Mouse (Mus musculus): Measurements from ENCODE around the gene Olfr212. TPM values are rescaled to one million over a fixed set of nuclear protein-coding genes. Genes with fewer than 3 reads are reported as not detected.
"Not testable (repeated sequence)": the region's sequence is repeated elsewhere in the genome, so short reads cannot be mapped to it uniquely, and the experiment has no call there.

Olfr212 gene
- polyA plus RNA-seq, 1 experiment from 2014 or later = not detected

- H3K36me3 ChIP-seq (replicated peaks) = no peaks in the 10 kb centered on the region
- no peaks in the 10 kb centered on the region for H3K9me3 ChIP-seq (replicated peaks)
- no peak within 1 kb of the TSS for H3K27ac ChIP-seq (replicated peaks)
- 41% methylated on average over 1 of the region's 1 CpGs for WGBS (ENCODE audit: insufficient replicate concordance)
- no peak within 1 kb of the TSS for H3K9ac ChIP-seq
- no peaks in the 10 kb centered on the region for H3K4me1 ChIP-seq (replicated peaks)
- H3K4me3 ChIP-seq (replicated peaks) = no peak within 1 kb of the TSS
- H3K4me2 ChIP-seq = no peak within 1 kb of the TSS
- H3K27me3 ChIP-seq = no peaks in the 10 kb centered on the region
- no peak for ATAC-seq (ENCODE audit: insufficient read depth)
These were observed 31.8 kb downstream of the Olfr212 start, which contains the start of gene Olfr213 for GRCm38 (mm10) chr6:116538156-116538555. Gene Olfr213 (plus strand): TSS chr6:116538456.

- H3K4me3 ChIP-seq (replicated peaks) = no peak overlapping the region
- no peak overlapping the region for H3K27ac ChIP-seq (replicated peaks)
- H3K4me1 ChIP-seq (replicated peaks) = no peaks in the 10 kb centered on the region
- no peak for ATAC-seq (ENCODE audit: insufficient read depth)
- no peak overlapping the region for H3K9ac ChIP-seq
- no peaks in the 10 kb centered on the region for H3K36me3 ChIP-seq (replicated peaks)
- 35% methylated on average over 2 of the region's 2 CpGs for WGBS (ENCODE audit: insufficient replicate concordance)
- H3K9me3 ChIP-seq (replicated peaks) = no peaks in the 10 kb centered on the region
- no peaks in the 10 kb centered on the region for H3K27me3 ChIP-seq
- no peak overlapping the region for H3K4me2 ChIP-seq
These were observed 36.2 kb downstream of the Olfr212 start for GRCm38 (mm10) chr6:116542500-116542899.

GRCm38 (mm10) chr6:116550841-116551240 is 44.5 kb downstream of the Olfr212 start, which contains the start of gene Gm5580:
Gene Gm5580 (plus strand): TSS chr6:116551141.
- H3K36me3 ChIP-seq (replicated peaks); H3K27me3 ChIP-seq; H3K9me3 ChIP-seq (replicated peaks); H3K9ac ChIP-seq; H3K4me2 ChIP-seq; ATAC-seq (ENCODE audit: insufficient read depth); H3K4me3 ChIP-seq (replicated peaks); H3K4me1 ChIP-seq (replicated peaks); H3K27ac ChIP-seq (replicated peaks): not testable (repeated sequence)
- 71% methylated on average over 11 of the region's 11 CpGs for WGBS (ENCODE audit: insufficient replicate concordance)

DNA sequence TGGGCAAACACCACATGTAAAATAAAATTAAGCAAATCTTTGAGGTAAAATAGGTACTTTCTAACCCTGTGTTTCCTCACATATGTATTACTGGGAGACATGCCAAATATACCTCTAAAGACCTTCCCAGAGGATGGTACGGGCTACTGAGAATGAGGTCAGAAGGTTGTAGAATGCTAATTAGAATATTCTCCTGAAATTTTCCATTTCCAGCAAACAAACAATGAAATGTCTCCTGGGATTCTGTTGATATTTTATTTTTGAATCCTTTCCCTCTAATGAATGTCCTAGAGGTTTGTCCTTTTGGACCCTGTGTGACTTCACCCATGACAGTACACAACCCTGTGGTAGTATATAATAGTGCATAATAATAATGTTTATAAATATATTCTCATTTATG is 47.6 kb downstream of the Olfr212 start, which contains the start of gene Olfr214:
Gene Olfr214 (plus strand): TSS at position 301 of the 400 bp plus-strand sequence.
- Histone ChIP-seq H3K27ac (replicated peaks) (no peak within 1 kb of the TSS), H3K9ac (no peak within 1 kb of the TSS), H3K4me1 (replicated peaks) (no peaks in the 10 kb centered on the region), H3K36me3 (replicated peaks) (no peaks in the 10 kb centered on the region), H3K9me3 (replicated peaks) (no peaks in the 10 kb centered on the region), H3K4me3 (replicated peaks) (no peak within 1 kb of the TSS), H3K4me2 (no peak within 1 kb of the TSS), H3K27me3 (no peaks in the 10 kb centered on the region)
- 62% methylated on average over 1 of the region's 1 CpGs for WGBS (ENCODE audit: insufficient replicate concordance)
- no peak for ATAC-seq (ENCODE audit: insufficient read depth)

GRCm38 (mm10) chr6:116554952-116555351 is 48.6 kb downstream of the Olfr212 start:
- WGBS (ENCODE audit: insufficient replicate concordance) = 51% methylated on average over 3 of the region's 3 CpGs
- no peak for ATAC-seq (ENCODE audit: insufficient read depth)
- H3K9me3 ChIP-seq (replicated peaks) = no peaks in the 10 kb centered on the region
- H3K36me3 ChIP-seq (replicated peaks) = no peaks in the 10 kb centered on the region
- H3K27me3 ChIP-seq = no peaks in the 10 kb centered on the region
- no peak overlapping the region for H3K9ac ChIP-seq
- H3K4me3 ChIP-seq (replicated peaks) = no peak overlapping the region
- H3K4me2 ChIP-seq = no peak overlapping the region
- no peak overlapping the region for H3K27ac ChIP-seq (replicated peaks)
- no peaks in the 10 kb centered on the region for H3K4me1 ChIP-seq (replicated peaks)

Other genes starting within 250 kb of the Olfr212 start
- gene Zfand4, start 242.3 kb upstream of the Olfr212 start, polyA plus RNA-seq (2015; fragmentation: Nextera tagmentation; extraction: Ambion mirVana) = 4.6 and 4.8 TPM in 2 replicates
- gene March8, start 168.5 kb upstream of the Olfr212 start, polyA plus RNA-seq (2015; fragmentation: Nextera tagmentation; extraction: Ambion mirVana) = 95.4 and 97.7 TPM in 2 replicates
- gene Alox5, start 45.3 kb upstream of the Olfr212 start, polyA plus RNA-seq (2015; fragmentation: Nextera tagmentation; extraction: Ambion mirVana) = 4.8 and 6.1 TPM in 2 replicates
- gene Olfr211, start 17.4 kb upstream of the Olfr212 start, polyA plus RNA-seq (2015; fragmentation: Nextera tagmentation; extraction: Ambion mirVana) = not detected in 2 replicates
- gene Olfr213, start 31.9 kb downstream of the Olfr212 start, polyA plus RNA-seq (2015; fragmentation: Nextera tagmentation; extraction: Ambion mirVana) = not detected in 2 replicates
- 0.21 and 0.26 TPM in 2 replicates for gene Gm5580, start 44.6 kb downstream of the Olfr212 start, polyA plus RNA-seq (2015; fragmentation: Nextera tagmentation; extraction: Ambion mirVana)
- not detected in 2 replicates for gene Olfr214, start 47.7 kb downstream of the Olfr212 start, polyA plus RNA-seq (2015; fragmentation: Nextera tagmentation; extraction: Ambion mirVana)
- not detected in 2 replicates for gene Olfr215, start 77.7 kb downstream of the Olfr212 start, polyA plus RNA-seq (2015; fragmentation: Nextera tagmentation; extraction: Ambion mirVana)
- 22.0 and 22.7 TPM in 2 replicates for gene Zfp422, start 122.5 kb downstream of the Olfr212 start, polyA plus RNA-seq (2015; fragmentation: Nextera tagmentation; extraction: Ambion mirVana)
- 26.7 and 36.6 TPM in 2 replicates for gene Depp1, start 144.1 kb downstream of the Olfr212 start, polyA plus RNA-seq (2015; fragmentation: Nextera tagmentation; extraction: Ambion mirVana)
- gene Rassf4, start 167.4 kb downstream of the Olfr212 start, polyA plus RNA-seq (2015; fragmentation: Nextera tagmentation; extraction: Ambion mirVana) = 7.7 and 8.2 TPM in 2 replicates
- gene Tmem72, start 210.4 kb downstream of the Olfr212 start, polyA plus RNA-seq (2015; fragmentation: Nextera tagmentation; extraction: Ambion mirVana) = 0.01 and 0.05 TPM in 2 replicates

Measured in liver, embryonic 15.5 days (tissue).